Mouse (Mus musculus) left cerebral cortex, adult 9 months (tissue): ENCODE results near the gene Nap1l3.

Source experiments
- DNase-seq, 2 experiments: peaks; one replicate each; pipeline ENCODE4 v3.0.0; 2022; ENCODE audit warnings: low spot score in 2 of 2

Gene Nap1l3

GRCm38 (mm10) chrX:122396781-122397581 is at the start of gene Nap1l3:
Gene Nap1l3 (minus strand): TSS chrX:122397401.
- DNase-seq: peak; percentile 75 to 83

- no peak for DNase-seq
Observed at GRCm38 (mm10) chrX:122397652-122398051, 451 bp upstream of the Nap1l3 start.
